Mouse (Mus musculus) midbrain, embryonic 10.5 days (tissue): Measurements from ENCODE around the gene Bet1l. TPM values are rescaled to one million over a fixed set of nuclear protein-coding genes. Genes with fewer than 3 reads are reported as not detected.

Experiments used
- DNase-seq: peaks from one replicate; pipeline ENCODE4 v3.0.0-alpha.2; 2017; ENCODE audit warnings: low spot score
- H3K27ac ChIP-seq: fragments of 300-500 bp; sonication (generic); replicated peaks from 2 replicates; pipeline ENCODE4 v1.5.1; 2016; ENCODE audit warnings: mild to moderate bottlenecking
- H3K27me3 ChIP-seq: fragments of 300-500 bp; sonication (generic); 2 replicates; pipeline ENCODE4 v1.6.1; 2016; ENCODE audit warnings: low read depth, mild to moderate bottlenecking; ENCODE audit not compliant: poor library complexity, severe bottlenecking
- H3K36me3 ChIP-seq: fragments of 300-500 bp; sonication (generic); 2 replicates; pipeline ENCODE4 v1.6.1; 2016; ENCODE audit warnings: mild to moderate bottlenecking, moderate library complexity
- H3K4me1 ChIP-seq: fragments of 300-500 bp; sonication (generic); 2 replicates; pipeline ENCODE4 v1.6.1; 2016
- H3K4me3 ChIP-seq: fragments of 300-500 bp; sonication (generic); 2 replicates; pipeline ENCODE4 v1.5.1; 2016; ENCODE audit warnings: mild to moderate bottlenecking, moderate library complexity
- H3K9me3 ChIP-seq: fragments of 300-500 bp; sonication (generic); replicated peaks from 2 replicates; pipeline ENCODE4 v1.6.1; 2016; ENCODE audit warnings: mild to moderate bottlenecking
- WGBS: fragments of 180-500 bp; shearing (Covaris S2); methylation state at CpG from one replicate; pipeline ENCODE4 v1.1.7; 2016; 5-methylcytosine and 5-hydroxymethylcytosine counted together
- polyA plus RNA-seq: library from polyadenylated mRNA; unstranded; fragments of >200 nt; fragmentation: Nextera tagmentation; extraction: Ambion mirVana; gene quantifications from 2 replicates; pipeline ENCODE4 v1.2.1, GENCODE M21; 2016

Gene Bet1l
- polyA plus RNA-seq, 1 experiment from 2014 or later, result 20.1 TPM

DNA sequence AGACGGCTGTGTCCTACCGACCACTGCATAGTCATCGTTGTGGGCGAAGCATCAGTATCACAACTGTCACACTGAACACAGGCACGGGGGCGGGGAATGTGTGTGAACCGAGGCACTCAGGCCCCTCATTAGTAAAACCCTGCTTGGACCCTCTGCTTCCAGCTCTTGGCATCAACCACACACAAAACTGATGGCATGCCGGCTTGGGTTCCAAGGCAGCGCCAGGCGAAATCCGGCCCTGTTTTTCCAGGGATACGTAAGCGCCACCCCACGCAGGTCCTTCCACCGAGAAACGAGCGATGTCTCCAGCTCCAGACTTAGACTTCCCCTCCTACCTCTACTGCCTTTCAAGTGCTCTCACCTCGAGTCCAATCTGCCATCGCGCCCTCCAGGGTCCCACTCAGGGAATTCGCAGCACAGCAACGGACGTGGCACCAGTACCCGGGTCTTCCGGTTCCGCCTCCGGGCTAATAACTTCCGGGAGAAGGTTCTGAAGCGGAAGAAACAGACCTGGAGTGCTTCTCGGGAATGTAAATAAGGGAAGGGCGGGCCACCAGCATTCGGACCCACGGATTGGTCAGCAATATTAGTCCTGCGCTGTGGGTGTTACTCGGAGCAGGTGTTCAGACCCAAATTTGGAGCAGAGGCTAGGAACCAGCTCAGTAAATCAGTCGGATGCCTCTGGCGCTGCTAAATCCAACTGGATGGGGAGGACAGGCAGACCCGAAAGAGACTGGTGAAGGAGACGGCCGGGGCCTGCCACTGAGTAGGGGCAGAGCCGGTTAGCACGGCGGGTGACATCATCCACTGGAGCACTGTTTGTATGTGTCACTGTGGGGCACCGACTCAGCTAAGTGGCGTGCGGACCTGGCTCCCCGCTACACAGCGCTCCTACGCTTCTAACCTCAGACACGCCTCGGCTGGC, 1.3 kb downstream of the Bet1l start, which contains the start of gene Gm45785:
Gene Gm45785, minus strand, starts transcription at position 472 of the 925 bp plus-strand sequence.
- H3K4me1 ChIP-seq, result peaks cover 37% of the 10 kb centered on the region
- peaks cover 68% of the 10 kb centered on the region for H3K36me3 ChIP-seq
- no peaks in the 10 kb centered on the region for H3K9me3 ChIP-seq
- peak within 1 kb of the TSS; percentile 90 for H3K27ac ChIP-seq
- peak within 1 kb of the TSS; percentile 90 for H3K4me3 ChIP-seq
- no peaks in the 10 kb centered on the region for H3K27me3 ChIP-seq
- 1% methylated on average over 51 of the region's 51 CpGs for WGBS
- DNase-seq, result peak; percentile 91

DNA sequence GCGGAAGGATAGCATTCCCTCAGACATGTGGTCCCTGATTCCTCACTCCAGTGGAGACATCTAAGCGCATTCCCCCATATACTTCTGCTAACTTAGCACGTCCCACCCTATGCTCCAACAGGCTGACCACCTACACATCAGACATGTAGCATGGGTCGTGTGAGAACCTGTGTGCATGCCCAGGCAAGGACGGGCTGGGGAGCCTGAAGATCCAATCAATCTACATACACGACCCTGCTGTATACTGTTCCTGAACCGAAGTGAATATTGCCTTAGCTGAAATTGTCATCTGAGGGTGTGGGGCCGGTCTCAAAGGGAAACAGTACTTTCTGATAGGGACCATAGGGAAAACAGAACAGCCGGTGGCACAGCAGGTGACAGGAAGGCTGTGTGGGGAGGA, 2.2 kb downstream of the Bet1l start:
- no peaks in the 10 kb centered on the region for H3K9me3 ChIP-seq
- peak overlapping the region; percentile 90; the same call in 1 of the 2 replicates for H3K27ac ChIP-seq
- peak overlapping the region; percentile 90 for H3K4me3 ChIP-seq
- DNase-seq, result no peak
- peaks cover 37% of the 10 kb centered on the region for H3K4me1 ChIP-seq
- no peaks in the 10 kb centered on the region for H3K27me3 ChIP-seq
- H3K36me3 ChIP-seq, result peaks cover 58% of the 10 kb centered on the region
- 80% methylated on average over 9 of the region's 9 CpGs for WGBS

GRCm38 (mm10) chr7:140854483-140854882, 2.9 kb downstream of the Bet1l start:
- Histone ChIP-seq H3K4me3 (no peak overlapping the region; the same call in 1 of the 2 replicates), H3K4me1 (peaks cover 35% of the 10 kb centered on the region), H3K9me3 (no peaks in the 10 kb centered on the region), H3K27ac (no peak overlapping the region), H3K36me3 (peaks cover 51% of the 10 kb centered on the region), H3K27me3 (no peaks in the 10 kb centered on the region)
- no peak for DNase-seq
- 95% methylated on average over 18 of the region's 18 CpGs for WGBS

- no peaks in the 10 kb centered on the region for H3K9me3 ChIP-seq
- H3K4me3 ChIP-seq, result no peak overlapping the region
- H3K36me3 ChIP-seq, result peaks cover 40% of the 10 kb centered on the region
- H3K27ac ChIP-seq, result no peak overlapping the region
- DNase-seq, result no peak
- H3K27me3 ChIP-seq, result no peaks in the 10 kb centered on the region
- 86% methylated on average over 9 of the region's 9 CpGs for WGBS
- H3K4me1 ChIP-seq, result peaks cover 27% of the 10 kb centered on the region
Measured at GRCm38 (mm10) chr7:140853386-140853785, 4.0 kb downstream of the Bet1l start.

GRCm38 (mm10) chr7:140851916-140852315, 5.5 kb downstream of the Bet1l start:
- H3K4me1 ChIP-seq, result peaks cover 15% of the 10 kb centered on the region
- peaks cover 38% of the 10 kb centered on the region for H3K36me3 ChIP-seq
- no peak overlapping the region for H3K27ac ChIP-seq
- no peaks in the 10 kb centered on the region for H3K9me3 ChIP-seq
- WGBS, result 98% methylated on average over 4 of the region's 4 CpGs
- H3K27me3 ChIP-seq, result no peaks in the 10 kb centered on the region
- no peak overlapping the region for H3K4me3 ChIP-seq
- no peak for DNase-seq

- H3K4me1 ChIP-seq, result peaks cover 3% of the 10 kb centered on the region; the same call in 1 of the 2 replicates
- H3K9me3 ChIP-seq, result no peaks in the 10 kb centered on the region
- no peak for DNase-seq
- H3K36me3 ChIP-seq, result peaks cover 24% of the 10 kb centered on the region
- H3K27ac ChIP-seq, result no peak overlapping the region
- 90% methylated on average over 10 of the region's 10 CpGs for WGBS
- peaks cover 9% of the 10 kb centered on the region; the same call in 1 of the 2 replicates for H3K27me3 ChIP-seq
- H3K4me3 ChIP-seq, result no peak overlapping the region
Measured at GRCm38 (mm10) chr7:140848591-140848990, 8.8 kb downstream of the Bet1l start.

GRCm38 (mm10) chr7:140847755-140848580, 9.4 kb downstream of the Bet1l start, which contains the start of gene Odf3:
Odf3 (plus strand) TSS chr7:140847805.
- H3K36me3 ChIP-seq, result peaks cover 18% of the 10 kb centered on the region
- 75% methylated on average over 11 of the region's 11 CpGs for WGBS
- H3K4me1 ChIP-seq, result peaks cover 3% of the 10 kb centered on the region; the same call in 1 of the 2 replicates
- no peaks in the 10 kb centered on the region for H3K9me3 ChIP-seq
- peaks cover 15% of the 10 kb centered on the region; the same call in 1 of the 2 replicates for H3K27me3 ChIP-seq
- no peak within 1 kb of the TSS for H3K4me3 ChIP-seq
- H3K27ac ChIP-seq, result no peak within 1 kb of the TSS
- no peak for DNase-seq

DNA sequence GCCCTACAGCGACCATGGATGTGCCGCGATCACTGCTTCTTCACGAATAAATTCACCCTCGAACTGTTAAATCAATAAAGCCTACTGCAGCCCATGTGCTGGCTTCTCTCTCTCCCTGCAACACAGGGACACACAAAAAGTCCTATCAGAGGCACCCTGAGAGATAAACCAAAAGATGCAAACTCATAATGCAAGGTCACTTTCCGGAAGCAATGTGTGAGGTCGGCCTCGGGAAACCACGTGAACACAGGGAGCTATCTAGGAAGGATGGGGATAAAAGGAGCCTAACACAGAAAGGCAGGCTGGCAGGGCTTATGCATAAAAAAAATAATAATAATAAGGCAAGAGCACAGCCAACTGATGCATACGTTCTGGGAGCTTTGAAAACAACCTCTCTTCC, 10.7 kb downstream of the Bet1l start:
- WGBS, result 88% methylated on average over 10 of the region's 10 CpGs
- no peak overlapping the region for H3K4me3 ChIP-seq
- no peak for DNase-seq
- peaks cover 5% of the 10 kb centered on the region for H3K36me3 ChIP-seq
- peaks cover 28% of the 10 kb centered on the region; the same call in 1 of the 2 replicates for H3K27me3 ChIP-seq
- no peaks in the 10 kb centered on the region for H3K9me3 ChIP-seq
- peaks cover 3% of the 10 kb centered on the region; the same call in 1 of the 2 replicates for H3K4me1 ChIP-seq
- no peak overlapping the region for H3K27ac ChIP-seq

GRCm38 (mm10) chr7:140845683-140846082, 11.7 kb downstream of the Bet1l start:
- Histone ChIP-seq H3K27me3 (peaks cover 38% of the 10 kb centered on the region), H3K4me1 (peaks cover 3% of the 10 kb centered on the region; the same call in 1 of the 2 replicates), H3K36me3 (no peaks in the 10 kb centered on the region), H3K27ac (no peak overlapping the region), H3K9me3 (no peaks in the 10 kb centered on the region), H3K4me3 (no peak overlapping the region)
- no peak for DNase-seq
- WGBS, result 69% methylated on average over 4 of the region's 4 CpGs

GRCm38 (mm10) chr7:140844905-140845665, 12.3 kb downstream of the Bet1l start, which contains the start of gene Scgb1c1:
Scgb1c1 (plus strand) TSS chr7:140845547.
- no peak within 1 kb of the TSS; the same call in 1 of the 2 replicates for H3K4me3 ChIP-seq
- H3K36me3 ChIP-seq, result no peaks in the 10 kb centered on the region
- 35% methylated on average over 14 of the region's 14 CpGs for WGBS

DNA sequence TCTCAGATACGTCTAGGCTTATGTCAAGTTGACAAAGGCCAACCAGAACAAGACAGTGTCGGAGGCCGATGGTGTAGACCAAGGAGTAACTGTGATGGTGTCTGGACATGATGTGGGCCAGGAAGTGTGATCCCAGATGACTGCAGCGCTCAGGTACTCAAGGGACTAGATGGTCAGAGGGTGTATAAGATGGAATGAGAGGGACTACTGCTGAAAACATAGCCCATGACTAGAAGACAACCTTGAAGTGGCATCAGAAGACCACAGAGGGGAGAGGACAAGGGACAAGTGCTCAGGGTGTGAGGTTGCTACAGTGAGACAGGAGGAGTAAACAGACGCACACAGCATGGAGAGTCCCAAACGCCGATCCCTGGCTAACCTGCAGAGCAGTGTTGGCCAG, 13.6 kb downstream of the Bet1l start:
- Histone ChIP-seq H3K36me3 (no peaks in the 10 kb centered on the region), H3K4me3 (no peak overlapping the region), H3K4me1 (peaks cover 3% of the 10 kb centered on the region; the same call in 1 of the 2 replicates), H3K27ac (no peak overlapping the region), H3K27me3 (peaks cover 50% of the 10 kb centered on the region), H3K9me3 (no peaks in the 10 kb centered on the region)
- 83% methylated on average over 7 of the region's 7 CpGs for WGBS
- DNase-seq, result no peak

More at GRCm38 (mm10) chr7:140844905-140845665, 12.3 kb downstream of the Bet1l start, which contains the start of gene Scgb1c1:
- Histone ChIP-seq H3K27ac (peak within 1 kb of the TSS; percentile 69), H3K9me3 (no peaks in the 10 kb centered on the region), H3K27me3 (peaks cover 44% of the 10 kb centered on the region), H3K4me1 (peaks cover 3% of the 10 kb centered on the region; the same call in 1 of the 2 replicates)
- DNase-seq, result peak; percentile 87
